Mouse (Mus musculus): ENCODE measurements around the gene Bpgm.

GRCm38 (mm10) chr6:34544207-34544602 is 68.2 kb downstream of the Bpgm start:
- TF ChIP-seq POLR2AphosphoS5 (IDR thresholded peaks at IDR 0.05; ENCODE audit: insufficient replicate concordance, low read depth, low read length) (no peak), CTCF (IDR thresholded peaks at IDR 0.05; ENCODE audit: low read depth, low read length) (no peak)

All from G1E (cell line).